Mouse (Mus musculus) ES-Bruce4 (cell line): ENCODE data around the gene Tmem110. TPM values are rescaled to one million over a fixed set of nuclear protein-coding genes. Genes with fewer than 3 reads are reported as not detected.

Experiments
- H3K27ac ChIP-seq: 2 replicates; pipeline ENCODE4 v1.5.1; 2012; ENCODE audit warnings: low read length, inconsistent platforms; ENCODE audit not compliant: insufficient read depth
- H3K27me3 ChIP-seq: 2 replicates; pipeline ENCODE4 v1.6.1; 2012; ENCODE audit warnings: mild to moderate bottlenecking, low read length, inconsistent platforms; ENCODE audit not compliant: control insufficient read depth, poor library complexity, insufficient read depth, severe bottlenecking
- H3K36me3 ChIP-seq: 2 replicates; pipeline ENCODE4 v1.6.1; 2012; ENCODE audit warnings: inconsistent platforms, mild to moderate bottlenecking, low read length, moderate library complexity; ENCODE audit not compliant: control insufficient read depth, poor library complexity, insufficient read depth, severe bottlenecking
- H3K4me1 ChIP-seq: one replicate; pipeline ENCODE4 v1.8.1; 2011; ENCODE audit warnings: low read length; ENCODE audit not compliant: control insufficient read depth, insufficient read depth
- H3K4me3 ChIP-seq: 2 replicates; pipeline ENCODE4 v1.5.1; 2011; ENCODE audit warnings: low read depth, mild to moderate bottlenecking, low read length
- H3K9ac ChIP-seq: 2 replicates; pipeline ENCODE4 v1.6.1; 2012; ENCODE audit warnings: low read depth, mild to moderate bottlenecking, inconsistent platforms; ENCODE audit not compliant: poor library complexity, severe bottlenecking
- H3K9me3 ChIP-seq: replicated peaks from 2 replicates; pipeline ENCODE4 v1.6.1; 2012; ENCODE audit warnings: mild to moderate bottlenecking, low read length, inconsistent platforms; ENCODE audit not compliant: control insufficient read depth, poor library complexity, insufficient read depth, severe bottlenecking
- CTCF ChIP-seq: IDR thresholded peaks from one replicate; pipeline ENCODE4 v1.8.1; 2011; ENCODE audit warnings: low read depth, low read length
- EP300 ChIP-seq: IDR thresholded peaks from 2 replicates; pipeline ENCODE4 v1.6.1; 2011; ENCODE audit warnings: low read depth, low read length; ENCODE audit not compliant: insufficient read depth
- POLR2A ChIP-seq: IDR thresholded peaks from one replicate; pipeline ENCODE4 v1.8.1; 2011; ENCODE audit warnings: low read length; ENCODE audit not compliant: insufficient read depth
- polyA plus RNA-seq: library from polyadenylated mRNA; stranded (reverse); fragments of >200 nt; gene quantifications from 2 replicates; pipeline ENCODE4 v1.2.4, GENCODE M21; 2011; ENCODE audit warnings: low read depth; ENCODE audit not compliant: missing spikeins, insufficient read depth, insufficient read length

The Tmem110 gene
- polyA plus RNA-seq, 1 experiment = 18.1 TPM

DNA sequence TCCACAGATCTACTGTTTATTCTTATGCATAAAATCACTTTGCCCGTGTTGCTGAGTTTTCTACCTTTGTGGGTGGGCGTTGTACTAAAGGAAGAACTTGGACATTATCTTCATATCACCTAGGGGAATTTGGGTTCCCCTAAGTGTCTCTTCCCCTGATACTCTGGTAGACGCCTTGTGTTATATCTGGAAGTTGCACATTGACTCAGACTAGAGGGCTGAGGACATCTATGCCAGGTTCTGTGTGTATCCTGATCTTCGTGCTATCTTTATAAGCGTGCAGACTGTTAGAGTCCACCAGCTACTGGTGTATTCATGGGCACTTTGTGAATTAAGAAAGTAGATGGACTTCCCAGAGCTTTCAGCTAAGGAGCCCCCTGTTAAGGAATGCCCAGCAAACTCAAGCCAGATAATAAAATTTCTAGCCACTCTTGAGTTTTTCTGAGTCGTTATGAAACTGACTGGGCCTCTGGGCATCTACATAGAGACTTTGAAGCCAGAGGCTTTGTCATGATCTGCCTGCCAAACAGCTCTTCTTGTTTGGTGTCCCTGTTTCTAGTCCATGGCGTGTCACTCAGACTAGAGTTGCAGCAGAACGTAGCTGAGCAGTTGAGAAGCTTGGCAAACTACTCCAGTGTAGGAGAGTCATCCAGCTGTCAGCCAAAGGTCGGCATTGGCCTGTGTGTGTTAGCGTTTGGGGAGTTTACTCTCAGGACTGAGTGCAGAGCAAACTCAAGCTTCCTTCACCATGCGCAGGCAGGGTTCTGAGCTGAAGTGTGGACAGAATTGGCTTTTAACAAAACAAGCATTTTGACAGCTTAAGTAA is 3.5 kb downstream of the Tmem110 start:
- Histone ChIP-seq H3K9ac (no peak overlapping the region), H3K27me3 (no peaks in the 10 kb centered on the region), H3K27ac (no peak overlapping the region), H3K9me3 (no peaks in the 10 kb centered on the region), H3K36me3 (no peaks in the 10 kb centered on the region), H3K4me1 (no peaks in the 10 kb centered on the region), H3K4me3 (no peak overlapping the region)
- no peak for TF ChIP-seq POLR2A
- no peak for TF ChIP-seq CTCF

DNA sequence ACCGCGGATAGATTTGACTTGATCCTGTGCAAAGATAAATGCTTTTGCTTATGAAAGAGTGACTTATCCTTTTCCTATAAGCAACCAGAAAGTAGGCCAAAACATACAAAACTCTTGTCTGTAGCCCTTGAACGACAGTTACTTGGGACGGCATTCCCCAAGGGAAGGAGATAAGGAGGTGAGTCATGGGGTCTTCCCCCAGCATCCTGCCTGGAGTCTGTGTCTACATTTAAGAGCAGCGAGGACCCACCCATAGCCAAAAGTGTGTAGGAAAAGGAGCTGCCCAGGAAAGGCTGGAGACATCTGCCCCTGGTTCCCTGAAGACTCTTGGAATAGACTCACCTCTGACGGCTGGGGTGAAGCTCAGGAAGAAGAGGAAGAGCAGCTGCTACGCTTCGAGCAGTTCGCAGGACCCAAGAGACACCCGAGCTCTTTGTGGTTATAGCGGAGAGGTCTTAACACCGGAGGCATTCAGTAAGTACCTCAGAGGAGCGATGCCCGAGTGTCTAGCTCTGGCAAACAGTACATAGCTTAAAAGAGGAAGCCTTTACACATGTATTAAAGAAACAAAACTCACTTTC is 12.1 kb downstream of the Tmem110 start:
- TF ChIP-seq POLR2A (no peak), CTCF (no peak), EP300 (no peak)
- H3K4me1 ChIP-seq = no peaks in the 10 kb centered on the region
- no peaks in the 10 kb centered on the region for H3K36me3 ChIP-seq
- no peaks in the 10 kb centered on the region for H3K27me3 ChIP-seq
- no peak overlapping the region for H3K4me3 ChIP-seq
- no peaks in the 10 kb centered on the region for H3K9me3 ChIP-seq
- no peak overlapping the region for H3K9ac ChIP-seq
- no peak overlapping the region for H3K27ac ChIP-seq

DNA sequence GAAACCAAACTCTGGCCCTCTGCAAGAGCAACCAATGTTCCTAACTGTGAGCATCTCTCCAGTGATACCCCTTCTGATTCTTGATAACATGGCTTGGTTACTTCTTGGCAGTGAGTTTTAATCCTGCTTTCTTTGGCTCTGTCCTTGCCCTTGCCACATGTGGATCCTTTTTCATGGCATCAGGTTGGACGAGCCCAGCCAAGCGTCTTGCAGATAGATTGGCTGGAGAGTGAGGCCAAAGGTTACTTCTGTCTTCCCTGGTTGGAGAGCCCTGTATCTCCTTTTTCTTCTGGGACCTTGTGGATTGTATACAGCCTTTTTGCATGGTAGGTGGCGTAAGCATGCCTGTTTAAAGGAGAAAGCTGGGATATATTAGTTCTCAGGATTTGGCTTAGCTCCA is 18.3 kb downstream of the Tmem110 start:
- H3K27ac ChIP-seq = no peak overlapping the region
- H3K4me1 ChIP-seq = no peaks in the 10 kb centered on the region
- no peaks in the 10 kb centered on the region for H3K36me3 ChIP-seq
- H3K27me3 ChIP-seq = no peaks in the 10 kb centered on the region
- TF ChIP-seq CTCF = no peak
- H3K9ac ChIP-seq = no peak overlapping the region
- no peaks in the 10 kb centered on the region for H3K9me3 ChIP-seq
- no peak overlapping the region for H3K4me3 ChIP-seq

DNA sequence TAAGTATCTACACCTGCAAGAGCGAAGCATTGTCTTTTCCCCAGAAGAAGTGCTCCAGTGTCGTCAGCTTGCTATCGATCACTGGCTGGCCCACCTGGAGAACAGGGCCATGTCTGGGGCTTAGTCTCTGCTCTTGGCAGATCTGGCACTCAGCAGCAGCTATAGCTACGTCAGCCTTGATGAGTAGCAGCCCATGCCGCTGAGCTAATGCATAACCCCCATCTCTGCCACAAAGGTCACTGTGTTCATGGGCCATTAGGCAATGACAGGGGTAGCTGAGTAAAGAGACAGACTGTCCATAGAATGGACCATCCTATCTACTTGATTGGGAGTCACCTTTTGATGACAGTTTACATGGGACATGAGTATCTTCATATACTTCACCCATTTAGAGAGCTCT is 25.1 kb downstream of the Tmem110 start:
- no peak overlapping the region for H3K9ac ChIP-seq
- no peaks in the 10 kb centered on the region for H3K4me1 ChIP-seq
- no peaks in the 10 kb centered on the region for H3K9me3 ChIP-seq
- H3K4me3 ChIP-seq = no peak overlapping the region
- no peaks in the 10 kb centered on the region for H3K36me3 ChIP-seq
- no peak for TF ChIP-seq CTCF
- no peak for TF ChIP-seq EP300
- no peak for TF ChIP-seq POLR2A
- H3K27ac ChIP-seq = no peak overlapping the region
- H3K27me3 ChIP-seq = no peaks in the 10 kb centered on the region

DNA sequence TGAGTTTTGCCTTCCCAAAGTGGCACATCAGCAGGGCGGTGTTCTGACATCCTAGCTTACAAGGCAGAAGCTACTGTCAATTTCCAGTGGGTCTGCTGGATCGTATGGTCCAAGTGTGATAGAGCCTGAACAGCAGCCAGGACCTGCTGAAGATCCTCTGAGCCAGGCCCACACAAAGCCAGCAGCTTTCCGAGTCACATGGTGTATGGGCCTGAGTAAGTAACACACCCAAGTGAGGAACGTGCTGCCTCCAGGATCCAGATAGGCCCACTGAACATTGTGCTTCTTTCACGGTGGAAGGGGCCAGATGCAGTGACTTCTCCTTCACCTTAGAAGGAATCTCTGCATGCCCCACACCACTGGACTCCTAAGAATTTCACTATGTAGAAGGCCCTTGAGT is 26.9 kb downstream of the Tmem110 start:
- Histone ChIP-seq H3K27ac (no peak overlapping the region), H3K9ac (no peak overlapping the region), H3K36me3 (no peaks in the 10 kb centered on the region), H3K27me3 (no peaks in the 10 kb centered on the region), H3K9me3 (no peaks in the 10 kb centered on the region), H3K4me1 (no peaks in the 10 kb centered on the region), H3K4me3 (no peak overlapping the region)
- no peak for TF ChIP-seq EP300
- TF ChIP-seq CTCF = no peak
- no peak for TF ChIP-seq POLR2A

DNA sequence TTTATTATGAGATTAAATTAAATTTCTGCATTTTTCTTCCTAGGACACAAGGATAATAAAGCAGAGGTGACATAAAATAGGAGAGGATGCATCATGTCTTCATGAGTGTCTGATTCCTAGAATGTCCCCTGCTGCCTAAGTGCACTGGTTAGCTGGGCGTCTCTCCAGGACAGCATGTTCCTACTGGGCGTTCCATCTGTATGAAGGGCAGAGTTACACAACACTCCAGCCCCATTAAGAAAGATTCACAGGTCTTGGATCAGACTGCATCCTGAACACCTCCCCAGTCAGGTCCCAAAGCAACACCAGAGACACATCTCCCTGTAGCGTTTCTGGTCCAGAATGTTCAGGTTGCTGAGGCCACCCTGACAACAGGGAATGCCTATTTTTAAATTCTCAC is 29.9 kb downstream of the Tmem110 start:
- Histone ChIP-seq H3K4me3 (no peak overlapping the region), H3K36me3 (no peaks in the 10 kb centered on the region), H3K4me1 (no peaks in the 10 kb centered on the region), H3K27me3 (no peaks in the 10 kb centered on the region), H3K27ac (no peak overlapping the region), H3K9ac (no peak overlapping the region), H3K9me3 (no peaks in the 10 kb centered on the region)
- no peak for TF ChIP-seq POLR2A
- TF ChIP-seq EP300 = no peak
- TF ChIP-seq CTCF = no peak
